Mouse (Mus musculus) hematopoietic multipotent progenitor cell, adult 10-12 weeks (in vitro differentiated cells): Measurements from ENCODE around the gene Dnajc8. TPM values are rescaled to one million over a fixed set of nuclear protein-coding genes. Genes with fewer than 3 reads are reported as not detected.

Experiments
- polyA plus RNA-seq: library from polyadenylated mRNA; stranded (reverse); fragments of >175 nt; gene quantifications from 2 replicates; pipeline ENCODE4 v1.2.3, GENCODE M21; 2012; ENCODE audit warnings: low replicate concordance

The Dnajc8 gene
- 23.6 and 222 TPM in 2 replicates for polyA plus RNA-seq

GRCm38 (mm10) chr4:132535406-132536121, at the start of gene Dnajc8:
TSS of gene Dnajc8 (plus strand) at chr4:132535550.

GRCm38 (mm10) chr4:132510352-132510798, 25.0 kb upstream of the Dnajc8 start, which contains the start of gene Sesn2:
TSS of gene Sesn2 (minus strand) at chr4:132510501.

DNA sequence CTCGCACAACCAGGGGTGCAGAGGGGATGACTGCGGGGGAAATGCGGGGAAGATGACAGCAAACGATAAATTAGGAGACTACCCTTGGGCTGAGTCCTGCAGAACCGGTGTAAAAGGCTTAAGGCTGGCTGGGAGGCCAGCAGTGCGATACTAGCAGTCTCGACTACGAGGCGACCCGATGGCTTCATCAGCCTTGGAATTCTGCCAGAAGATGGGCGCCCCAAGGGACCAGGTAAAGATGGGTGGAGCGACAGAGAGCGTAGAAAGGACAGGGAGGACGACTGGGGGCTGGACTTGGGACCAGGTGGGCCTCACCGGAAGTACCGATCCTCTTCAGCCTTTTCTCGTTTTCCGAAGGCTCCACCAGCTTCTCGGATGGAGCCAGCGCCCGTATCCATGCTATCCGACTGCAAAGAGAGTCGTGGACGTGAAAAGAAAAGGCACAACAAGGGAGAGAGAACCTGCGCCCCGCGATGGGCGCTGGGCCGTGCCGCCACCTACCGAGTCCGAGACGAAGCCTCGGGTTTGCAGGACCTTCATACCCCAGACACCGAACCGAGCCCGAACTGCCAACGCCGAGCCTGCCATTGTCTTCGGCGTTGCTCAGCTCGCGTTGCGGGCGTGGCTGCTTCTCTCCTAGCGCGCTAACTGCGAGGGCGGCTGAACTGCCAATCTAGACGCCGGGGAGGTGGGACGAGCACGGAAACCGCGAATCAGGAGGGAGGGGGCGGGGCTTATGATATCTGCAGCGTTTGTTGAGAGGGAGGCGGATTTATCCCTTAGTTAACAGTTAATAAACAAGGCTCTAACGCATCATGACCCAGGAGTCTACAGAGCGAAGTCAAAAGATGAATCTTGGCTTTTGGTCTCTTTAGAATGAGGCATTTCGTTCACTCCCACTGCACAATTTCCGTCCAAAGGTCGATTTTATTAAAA, 2.1 kb upstream of the Dnajc8 start, which contains the start of gene Atpif1:
Gene Atpif1, minus strand, starts transcription at position 679 of the 936 bp plus-strand sequence.

DNA sequence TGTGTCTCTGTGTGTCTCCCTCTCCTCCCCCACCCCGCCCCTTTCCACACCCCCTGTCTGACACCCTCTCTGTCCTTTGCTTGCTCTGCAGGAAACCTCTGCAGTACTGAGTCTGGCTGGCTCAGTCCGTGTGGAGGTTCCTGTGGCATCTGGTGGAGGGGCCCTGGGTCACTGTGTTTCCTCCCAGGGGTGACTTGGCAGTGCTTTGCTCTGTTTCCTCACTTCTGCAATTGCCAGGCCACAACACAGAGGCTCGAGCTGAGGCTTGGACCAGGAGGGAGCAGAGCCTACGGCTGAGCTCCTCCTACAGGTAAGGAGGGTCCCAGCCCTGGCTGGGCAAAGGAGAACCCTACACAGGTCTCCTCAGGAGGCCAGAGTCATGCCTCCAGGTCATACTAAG, 28.6 kb downstream of the Dnajc8 start, which contains the start of gene Ptafr:
Gene Ptafr, plus strand, starts transcription at position 103 of the 400 bp plus-strand sequence.

Other genes starting within 250 kb of the Dnajc8 start
- 0.17 TPM in 1 of 2 replicates, not detected in the other for gene Rab42, start 232.2 kb upstream of the Dnajc8 start, polyA plus RNA-seq
- 29.7 and 39.5 TPM in 2 replicates for gene Trnau1ap, start 206.0 kb upstream of the Dnajc8 start, polyA plus RNA-seq
- gene Rcc1, start 181.9 kb upstream of the Dnajc8 start, polyA plus RNA-seq: 9.6 and 21.3 TPM in 2 replicates
- 7.5 and 8.5 TPM in 2 replicates for gene Phactr4, start 113.1 kb upstream of the Dnajc8 start, polyA plus RNA-seq
- 3.6 and 6.6 TPM in 2 replicates for gene Med18, start 71.6 kb upstream of the Dnajc8 start, polyA plus RNA-seq
- gene Sesn2, start 25.0 kb upstream of the Dnajc8 start, polyA plus RNA-seq: 14.7 and 17.3 TPM in 2 replicates
- 10.0 and 119 TPM in 2 replicates for gene Atpif1, start 1.9 kb upstream of the Dnajc8 start, polyA plus RNA-seq
- gene Ptafr, start 28.5 kb downstream of the Dnajc8 start, polyA plus RNA-seq: 3.8 and 6.1 TPM in 2 replicates
- 4.0 and 4.3 TPM in 2 replicates for gene Eya3, start 103.4 kb downstream of the Dnajc8 start, polyA plus RNA-seq
- 0.53 and 0.90 TPM in 2 replicates for gene Xkr8, start 197.0 kb downstream of the Dnajc8 start, polyA plus RNA-seq
- 2.0 and 7.2 TPM in 2 replicates for gene Smpdl3b, start 221.7 kb downstream of the Dnajc8 start, polyA plus RNA-seq
- gene Rpa2, start 232.8 kb downstream of the Dnajc8 start, polyA plus RNA-seq: 11.9 and 27.3 TPM in 2 replicates